Comparison of ENCODE assay signal across 22 mouse cellular contexts in genomic region chr4:24437258-24437657, GRCm38 (mm10). TPM values are rescaled to one million over a fixed set of nuclear protein-coding genes. Genes with fewer than 3 reads are reported as not detected.
DNase-seq lines count a peak whose midpoint lies in the region; ATAC-seq and TF ChIP-seq lines count a peak whose summit lies in the region.
"Had no signal": no experiment of that assay in that cellular context is flagged by ENCODE, and none has a peak within 500 bp of the region (broad histone marks: within the 10 kb centered on the region; RNA-seq: fewer than 3 reads in every experiment).

No protein-coding gene starts in this region.

- ATAC-seq in midbrain, embryonic 13.5 days = no peak
- no peak for ATAC-seq in forebrain, embryonic 16.5 days
- ATAC-seq: activated CD4-positive, CD25-positive, alpha-beta regulatory T cell, adult 4 months; CD4-positive, CD25-positive, alpha-beta regulatory T cell, adult 4 months; forebrain, embryonic 13.5 days; forebrain, embryonic 15.5 days had no signal

- H3K27ac ChIP-seq in ES-Bruce4 (ENCODE audit: insufficient read depth, low read length) (peak overlapping the region; percentile 65; the same call in 1 of the 2 replicates), ES-E14 (ENCODE audit: insufficient read depth, low read depth, low read length, poor library complexity, severe bottlenecking) (no peak overlapping the region)
- no peak overlapping the region for H3K27ac ChIP-seq in midbrain, embryonic 13.5 days
- no peak overlapping the region for H3K27ac ChIP-seq in forebrain, embryonic 16.5 days (ENCODE audit: low read length)
- H3K27ac ChIP-seq: embryonic facial prominence, embryonic 10.5 days; embryonic facial prominence, embryonic 12.5 days; forebrain, embryonic 13.5 days; forebrain, embryonic 15.5 days had no signal

- in situ Hi-C loops in ES-E14 (cut with MboI; ENCODE audit: low sequenced_read_pairs in 2 of 2, unreplicated experiment in 2 of 2) = no loop called here

- H3K36me3 ChIP-seq in ES-Bruce4 (ENCODE audit: control insufficient read depth, insufficient read depth, low read length, poor library complexity, severe bottlenecking) (no peaks in the 10 kb centered on the region), ES-E14 (ENCODE audit: control insufficient read depth, insufficient read depth, low read length, poor library complexity, severe bottlenecking) (no peaks in the 10 kb centered on the region)
- no peaks in the 10 kb centered on the region for H3K36me3 ChIP-seq in midbrain, embryonic 13.5 days
- H3K36me3 ChIP-seq in forebrain, embryonic 16.5 days (ENCODE audit: control insufficient read depth, insufficient read depth) = no peaks in the 10 kb centered on the region
- H3K36me3 ChIP-seq: embryonic facial prominence, embryonic 10.5 days; embryonic facial prominence, embryonic 12.5 days; forebrain, embryonic 15.5 days had no signal

- TF ChIP-seq CTCF in ES-Bruce4 (IDR thresholded peaks at IDR 0.05; ENCODE audit: low read depth, low read length) = no peak

- 0 out of 2 replicates have a peak, but pooled peaks cover 10% of the 10 kb centered on the region for H3K9me3 ChIP-seq in ES-Bruce4 (replicated peaks; ENCODE audit: control insufficient read depth, insufficient read depth, low read length, poor library complexity, severe bottlenecking)
- H3K9me3 ChIP-seq in ES-E14 (ENCODE audit: control insufficient read depth, insufficient read depth, low read depth, low read length) = no peaks in the 10 kb centered on the region
- no peaks in the 10 kb centered on the region for H3K9me3 ChIP-seq in midbrain, embryonic 13.5 days
- H3K9me3 ChIP-seq in forebrain, embryonic 16.5 days (ENCODE audit: control insufficient read depth, low read length) = no peaks in the 10 kb centered on the region
- H3K9me3 ChIP-seq: embryonic facial prominence, embryonic 10.5 days; embryonic facial prominence, embryonic 12.5 days; forebrain, embryonic 13.5 days; forebrain, embryonic 15.5 days had no signal

- DNase-seq in ES-E14 (ENCODE audit: low read depth, low spot score) (peak; percentile 51), WW6 (ENCODE audit: low read depth, low spot score) (peak; percentile 43)
- no peak for DNase-seq in thymus, adult 18-20 months
- DNase-seq: adrenal gland, adult 8-10 months; adrenal gland, postnatal 14 days; adrenal gland, postnatal 36 days; B cell, adult 2 months; cerebellum, adult 11-12 months; cerebellum, adult 2 months; cerebellum, adult 9-10 months; cerebellum, postnatal 10 days; cerebellum, postnatal 25 days had no signal

- no peak overlapping the region for H3K9ac ChIP-seq in ES-Bruce4 (ENCODE audit: low read depth, poor library complexity, severe bottlenecking)
- no peak overlapping the region for H3K9ac ChIP-seq in ES-E14 (ENCODE audit: insufficient read depth, low read depth, low read length, poor library complexity, severe bottlenecking)
- no peak overlapping the region for H3K9ac ChIP-seq in midbrain, embryonic 13.5 days (replicated peaks)
- H3K9ac ChIP-seq in forebrain, embryonic 16.5 days (replicated peaks; ENCODE audit: low read depth, low read length) = no peak overlapping the region
- H3K9ac ChIP-seq: embryonic facial prominence, embryonic 12.5 days; forebrain, embryonic 13.5 days; forebrain, embryonic 15.5 days had no signal

- H3K4me1 ChIP-seq in ES-Bruce4 (ENCODE audit: control insufficient read depth, insufficient read depth, low read length) = peaks cover 5% of the 10 kb centered on the region
- peaks cover 3 to 6% of the 10 kb centered on the region in 2 experiments; a peak in 1 of 4 replicates for H3K4me1 ChIP-seq in ES-E14 (ENCODE audit: control insufficient read depth in 2 of 2, insufficient read depth in 2 of 2, low read length in 2 of 2, poor library complexity in 1 of 2)
- no peaks in the 10 kb centered on the region for H3K4me1 ChIP-seq in midbrain, embryonic 13.5 days (replicated peaks)
- no peaks in the 10 kb centered on the region for H3K4me1 ChIP-seq in forebrain, embryonic 16.5 days (replicated peaks; ENCODE audit: control insufficient read depth, insufficient read depth, low read length)
- H3K4me1 ChIP-seq: embryonic facial prominence, embryonic 10.5 days; embryonic facial prominence, embryonic 12.5 days; forebrain, embryonic 13.5 days; forebrain, embryonic 15.5 days had no signal

- no peak for TF ChIP-seq EP300 in ES-Bruce4 (IDR thresholded peaks at IDR 0.05; ENCODE audit: insufficient read depth, low read depth, low read length)

- TF ChIP-seq POLR2A in ES-Bruce4 (IDR thresholded peaks at IDR 0.05; ENCODE audit: insufficient read depth, low read length) = no peak

- H3K27me3 ChIP-seq in ES-Bruce4 (ENCODE audit: control insufficient read depth, insufficient read depth, low read length, poor library complexity, severe bottlenecking) = no peaks in the 10 kb centered on the region
- no peaks in the 10 kb centered on the region for H3K27me3 ChIP-seq in midbrain, embryonic 13.5 days
- no peaks in the 10 kb centered on the region for H3K27me3 ChIP-seq in forebrain, embryonic 16.5 days (replicated peaks; ENCODE audit: control insufficient read depth, insufficient read depth, low read length)
- H3K27me3 ChIP-seq: CH12.LX; embryonic facial prominence, embryonic 12.5 days; forebrain, embryonic 13.5 days; forebrain, embryonic 15.5 days had no signal

- WGBS in midbrain, embryonic 13.5 days = 91% methylated on average over 4 of the region's 4 CpGs
- 97% methylated on average over 4 of the region's 4 CpGs for WGBS in forebrain, embryonic 16.5 days

- H3K4me3 ChIP-seq in ES-Bruce4 (ENCODE audit: low read depth, low read length) = no peak overlapping the region
- H3K4me3 ChIP-seq in ES-E14 (ENCODE audit: insufficient read depth in 1 of 2, low read depth in 1 of 2, low read length in 2 of 2, poor library complexity in 1 of 2, severe bottlenecking in 1 of 2) = no peak overlapping the region
- no peak overlapping the region for H3K4me3 ChIP-seq in midbrain, embryonic 13.5 days (replicated peaks)
- no peak overlapping the region for H3K4me3 ChIP-seq in forebrain, embryonic 16.5 days (replicated peaks; ENCODE audit: low read length)
- H3K4me3 ChIP-seq: embryonic facial prominence, embryonic 10.5 days; embryonic facial prominence, embryonic 12.5 days; forebrain, embryonic 13.5 days; forebrain, embryonic 15.5 days had no signal

- H3K4me2 ChIP-seq in midbrain, embryonic 13.5 days (replicated peaks) = no peak overlapping the region
- no peak overlapping the region for H3K4me2 ChIP-seq in forebrain, embryonic 16.5 days (ENCODE audit: low read length)
- H3K4me2 ChIP-seq: embryonic facial prominence, embryonic 12.5 days; forebrain, embryonic 13.5 days; forebrain, embryonic 15.5 days had no signal

TF ChIP-seq in ES-E14, 5 proteins besides CTCF, POLR2A, EP300 and RAD21:
- TF ChIP-seq MAFK (IDR thresholded peaks at IDR 0.05; ENCODE audit: insufficient read depth, low read depth, low read length) = no peak
- TF ChIP-seq ZC3H11A (IDR thresholded peaks at IDR 0.05; ENCODE audit: borderline replicate concordance, low read depth, low read length) = no peak
- TF ChIP-seq CHD2 (IDR thresholded peaks at IDR 0.05; ENCODE audit: low read depth, low read length) = no peak
- no peak for TF ChIP-seq HCFC1 (IDR thresholded peaks at IDR 0.05; ENCODE audit: borderline replicate concordance, insufficient read depth, low read length)
- TF ChIP-seq ZNF384 (IDR thresholded peaks at IDR 0.05; ENCODE audit: low read depth, low read length) = no peak

RNA-seq across cellular contexts. Expression of gene Mms22l, which starts 59.0 kb away (rescaled TPM):
- 57.8 and 63.7 TPM in 2 replicates for polyA plus RNA-seq in ES-Bruce4 (2011; ENCODE audit: insufficient read depth, insufficient read length, low read depth, missing spikeins)
- total RNA-seq in ES-E14 (2012; rRNA removed) = 59.2 and 63.1 TPM in 2 replicates
- 14.7 and 15.3 TPM in 2 replicates for polyA plus RNA-seq in midbrain, embryonic 13.5 days (2015; fragmentation: Nextera tagmentation; extraction: Ambion mirVana)
- polyA plus RNA-seq in forebrain, embryonic 16.5 days (2015; fragmentation: Nextera tagmentation; extraction: Ambion mirVana) = 17.4 and 22.0 TPM in 2 replicates

Comparison
In these comparisons a context has a peak if more than half of its experiments do, and no peak if none do; other contexts are left out.
1. DNase-seq: peak in ES-E14 (single experiment) and WW6 (single experiment); none in thymus, adult 18-20 months (0 of 2).